Mouse (Mus musculus) G1E (cell line): ENCODE measurements at regions not wholly inside any gene's neighbourhood (a gene's known extent, or its start where the extent isn't known, plus 50 kb on each side); places are given as distances from the start of the nearest gene placed in this dataset.

Experiments
- CTCF ChIP-seq: IDR thresholded peaks from 2 replicates; pipeline ENCODE4 v1.5.1; 2012; ENCODE audit warnings: low read depth, low read length, inconsistent platforms, mixed read lengths
- GATA1 ChIP-seq: IDR thresholded peaks from 2 replicates; pipeline ENCODE4 v1.6.1; 2012; ENCODE audit warnings: borderline replicate concordance, low read length, inconsistent platforms, mixed read lengths
- POLR2AphosphoS5 ChIP-seq: IDR thresholded peaks from 2 replicates; pipeline ENCODE4 v1.6.1; 2012; ENCODE audit warnings: low read depth, low read length, inconsistent platforms; ENCODE audit not compliant: insufficient replicate concordance

GRCm38 (mm10) chr1:76559441-76559840 lies 955.4 kb downstream of the Epha4 start:
- TF ChIP-seq GATA1 (no peak), CTCF (no peak), POLR2AphosphoS5 (no peak)
